Mouse (Mus musculus): Measurements from ENCODE around the gene Fmo4. TPM values are rescaled to one million over a fixed set of nuclear protein-coding genes. Genes with fewer than 3 reads are reported as not detected.

Fmo4 gene
- polyA plus RNA-seq, 1 experiment = not detected

GRCm38 (mm10) chr1:162771617-162772360 lies 42.0 kb downstream of the Fmo4 start:
- TF ChIP-seq POLR2A (IDR thresholded peaks at IDR 0.05; ENCODE audit: low read depth, low read length) (no peak), CTCF (IDR thresholded peaks at IDR 0.05; ENCODE audit: borderline replicate concordance, insufficient read depth, low read length) (no peak)
- Histone ChIP-seq H3K27ac (ENCODE audit: insufficient read depth, low read length) (no peak overlapping the region), H3K4me1 (ENCODE audit: control insufficient read depth, insufficient read depth, low read length) (no peaks in the 10 kb centered on the region)

GRCm38 (mm10) chr1:162752009-162752408 lies 61.8 kb downstream of the Fmo4 start:
- TF ChIP-seq POLR2A (IDR thresholded peaks at IDR 0.05; ENCODE audit: low read depth, low read length) = no peak
- no peak for TF ChIP-seq CTCF (IDR thresholded peaks at IDR 0.05; ENCODE audit: borderline replicate concordance, insufficient read depth, low read length)
- H3K27ac ChIP-seq (ENCODE audit: insufficient read depth, low read length) = no peak overlapping the region
- no peak overlapping the region for H3K4me3 ChIP-seq (ENCODE audit: insufficient read depth, low read length)
- H3K4me1 ChIP-seq (ENCODE audit: control insufficient read depth, insufficient read depth, low read length) = no peaks in the 10 kb centered on the region

More at GRCm38 (mm10) chr1:162771617-162772360, 42.0 kb downstream of the Fmo4 start:
- H3K4me3 ChIP-seq (ENCODE audit: insufficient read depth, low read length) = no peak overlapping the region

- H3K4me1 ChIP-seq (ENCODE audit: control insufficient read depth, insufficient read depth, low read length) = peaks cover 3% of the 10 kb centered on the region; the same call in 1 of the 2 replicates
- TF ChIP-seq POLR2A (IDR thresholded peaks at IDR 0.05; ENCODE audit: low read depth, low read length) (no peak), CTCF (IDR thresholded peaks at IDR 0.05; ENCODE audit: borderline replicate concordance, insufficient read depth, low read length) (no peak)
- H3K27ac ChIP-seq (ENCODE audit: insufficient read depth, low read length) = no peak overlapping the region
- H3K4me3 ChIP-seq (ENCODE audit: insufficient read depth, low read length) = no peak overlapping the region
Observed at GRCm38 (mm10) chr1:162749607-162750006, 64.2 kb downstream of the Fmo4 start.

- no peak overlapping the region for H3K4me3 ChIP-seq (ENCODE audit: insufficient read depth, low read length)
- TF ChIP-seq POLR2A (IDR thresholded peaks at IDR 0.05; ENCODE audit: low read depth, low read length) (no peak), CTCF (IDR thresholded peaks at IDR 0.05; ENCODE audit: borderline replicate concordance, insufficient read depth, low read length) (no peak)
- peaks cover 3% of the 10 kb centered on the region; the same call in 1 of the 2 replicates for H3K4me1 ChIP-seq (ENCODE audit: control insufficient read depth, insufficient read depth, low read length)
- no peak overlapping the region for H3K27ac ChIP-seq (ENCODE audit: insufficient read depth, low read length)
Observed at GRCm38 (mm10) chr1:162748761-162749160, 65.0 kb downstream of the Fmo4 start.

Other genes with a start within 250 kb of the Fmo4 start
- gene Vamp4, start 243.5 kb downstream of the Fmo4 start, polyA plus RNA-seq (2011; ENCODE audit: insufficient read length, low read depth, missing spikeins) = 41.6 and 54.9 TPM in 2 replicates
- not detected in 2 replicates for gene Myoc, start 174.8 kb downstream of the Fmo4 start, polyA plus RNA-seq (2011; ENCODE audit: insufficient read length, low read depth, missing spikeins)
- not detected in 2 replicates for gene Myocos, start 155.8 kb downstream of the Fmo4 start, polyA plus RNA-seq (2011; ENCODE audit: insufficient read length, low read depth, missing spikeins)
- gene Prrc2c, start 73.4 kb downstream of the Fmo4 start, polyA plus RNA-seq (2011; ENCODE audit: insufficient read length, low read depth, missing spikeins) = 183 and 206 TPM in 2 replicates
- gene Fmo1, start 52.6 kb upstream of the Fmo4 start, polyA plus RNA-seq (2011; ENCODE audit: insufficient read length, low read depth, missing spikeins) = 0.67 and 3.8 TPM in 2 replicates
- gene Fmo2, start 84.8 kb upstream of the Fmo4 start, polyA plus RNA-seq (2011; ENCODE audit: insufficient read length, low read depth, missing spikeins) = 0.19 TPM in 1 of 2 replicates, not detected in the other
- gene Fmo6, start 123.5 kb upstream of the Fmo4 start, polyA plus RNA-seq (2011; ENCODE audit: insufficient read length, low read depth, missing spikeins) = not detected in 2 replicates
- gene Fmo3, start 170.6 kb upstream of the Fmo4 start, polyA plus RNA-seq (2011; ENCODE audit: insufficient read length, low read depth, missing spikeins) = 0.25 TPM in 1 of 2 replicates, not detected in the other